Mouse (Mus musculus): ENCODE measurements around the gene Vsnl1.

GRCm38 (mm10) chr12:11427396-11427795 lies 9.0 kb downstream of the Vsnl1 start:
- TF ChIP-seq POLR2A (IDR thresholded peaks at IDR 0.05; ENCODE audit: insufficient read depth, low read depth, low read length): no peak
- no peak for TF ChIP-seq EP300 (IDR thresholded peaks at IDR 0.05; ENCODE audit: insufficient read depth, low read depth, low read length)

Data from heart, adult 2 months (tissue).